Mouse (Mus musculus) spleen, adult 2 months (tissue): Measurements from ENCODE around the gene Ankrd23. TPM values are rescaled to one million over a fixed set of nuclear protein-coding genes. Genes with fewer than 3 reads are reported as not detected.

Experiments used
- DNase-seq, 2 experiments: peaks; one replicate each; pipeline versions ENCODE4 v3.0.0 to v3.0.0-alpha.2; 2012 to 2021; ENCODE audit warnings: low spot score in 2 of 2, low read depth in 1 of 2
- H3K27ac ChIP-seq: fragments of 200-500 bp; 2 replicates; pipeline ENCODE4 v1.5.1; 2012; ENCODE audit warnings: low read length, inconsistent platforms; ENCODE audit not compliant: insufficient read depth
- H3K27me3 ChIP-seq: fragments of 200-500 bp; 2 replicates; pipeline ENCODE4 v1.6.1; 2012; ENCODE audit warnings: mild to moderate bottlenecking, moderate library complexity, low read length, inconsistent platforms; ENCODE audit not compliant: control insufficient read depth, insufficient read depth
- H3K36me3 ChIP-seq: fragments of 200-500 bp; 2 replicates; pipeline ENCODE4 v1.6.1; 2012; ENCODE audit warnings: mild to moderate bottlenecking, low read length, inconsistent platforms; ENCODE audit not compliant: control insufficient read depth, insufficient read depth
- H3K4me1 ChIP-seq: fragments of 200-500 bp; 2 replicates; pipeline ENCODE4 v1.6.1; 2011; ENCODE audit warnings: inconsistent platforms; ENCODE audit not compliant: control insufficient read depth, insufficient read depth, insufficient read length
- H3K4me3 ChIP-seq: fragments of 200-500 bp; 2 replicates; pipeline ENCODE4 v1.5.1; 2011; ENCODE audit warnings: mild to moderate bottlenecking, inconsistent platforms; ENCODE audit not compliant: insufficient read depth, insufficient read length; ENCODE audit errors: extremely low read depth
- CTCF ChIP-seq: fragments of 200-500 bp; IDR thresholded peaks from 2 replicates; pipeline ENCODE4 v1.5.1; 2011; ENCODE audit warnings: mild to moderate bottlenecking, inconsistent platforms; ENCODE audit not compliant: insufficient read depth, insufficient read length, insufficient replicate concordance; ENCODE audit errors: extremely low read depth
- POLR2A ChIP-seq: fragments of 200-500 bp; IDR thresholded peaks from 2 replicates; pipeline ENCODE4 v1.6.1; 2011; ENCODE audit warnings: low read depth, low read length, inconsistent platforms
- WGBS: fragments of 180-500 bp; shearing (Covaris S2); methylation state at CpG from one replicate; pipeline ENCODE4 v1.1.7; 2018; 5-methylcytosine and 5-hydroxymethylcytosine counted together
- polyA plus RNA-seq: library from polyadenylated mRNA; depleted of rRNA; stranded (reverse); fragments of >200 nt; gene quantifications from 2 replicates; pipeline ENCODE4 v1.2.3, GENCODE M21; 2012

Gene Ankrd23
- polyA plus RNA-seq, 1 experiment: 16.6 TPM

DNA sequence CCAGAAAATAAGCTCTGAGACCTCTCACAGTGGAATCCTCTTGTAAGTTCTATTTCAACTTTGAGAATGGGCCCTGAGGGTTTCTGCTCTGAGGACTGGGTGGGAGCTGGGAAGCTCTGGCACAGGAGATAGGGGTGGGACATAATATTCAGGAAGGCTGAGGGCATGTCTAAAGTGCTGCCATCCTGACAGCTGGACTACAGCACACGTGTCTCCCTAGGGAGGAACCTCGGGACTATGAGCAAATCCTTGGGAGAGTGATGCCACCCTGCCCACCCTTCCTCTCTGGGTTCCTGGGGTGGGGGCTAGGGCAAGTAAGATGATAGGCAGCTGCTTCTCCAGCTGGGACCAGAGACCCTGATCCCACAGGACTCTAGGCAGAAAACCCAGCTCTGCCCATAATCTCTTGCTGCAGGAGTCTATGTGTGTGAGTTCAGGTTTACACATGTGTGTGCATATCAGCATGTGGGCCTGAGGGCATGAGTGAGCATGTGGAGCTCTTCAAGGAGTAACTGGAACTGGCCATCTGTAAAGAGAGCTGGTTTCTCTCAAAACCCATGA lies 35.5 kb upstream of the Ankrd23 start:
- no peaks in the 10 kb centered on the region for H3K27me3 ChIP-seq
- no peaks in the 10 kb centered on the region for H3K36me3 ChIP-seq
- no peak for DNase-seq
- 64% methylated on average over 2 of the region's 2 CpGs for WGBS
- no peaks in the 10 kb centered on the region; the same call in 1 of the 2 replicates for H3K4me1 ChIP-seq
- peak overlapping the region; percentile 22 for H3K27ac ChIP-seq
- no peak overlapping the region for H3K4me3 ChIP-seq
- no peak for TF ChIP-seq POLR2A
- no peak for TF ChIP-seq CTCF

DNA sequence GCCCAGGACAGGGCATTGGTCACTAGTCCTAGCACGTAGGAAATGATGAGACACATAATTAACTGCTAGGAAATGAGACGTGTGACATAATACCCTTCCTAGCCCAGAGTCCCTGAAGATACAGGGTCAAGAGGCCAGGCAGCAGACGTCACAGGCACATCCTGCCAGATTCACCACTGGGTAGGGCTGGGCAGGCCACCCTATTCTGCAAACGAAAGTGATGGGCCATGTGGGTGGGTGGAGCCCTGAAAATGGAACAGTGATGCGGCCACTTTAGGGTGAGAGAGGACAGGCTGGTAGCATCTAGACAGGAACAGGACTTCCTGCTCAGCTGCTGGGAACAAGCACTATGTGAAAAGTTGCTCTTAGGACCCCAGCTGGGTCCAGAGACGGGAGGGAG lies 34.9 kb upstream of the Ankrd23 start:
- no peaks in the 10 kb centered on the region for H3K27me3 ChIP-seq
- peak overlapping the region; percentile 22 for H3K27ac ChIP-seq
- H3K36me3 ChIP-seq: no peaks in the 10 kb centered on the region
- no peak for TF ChIP-seq POLR2A
- TF ChIP-seq CTCF: no peak
- no peak overlapping the region for H3K4me3 ChIP-seq
- WGBS: 31% methylated on average over 6 of the region's 6 CpGs
- DNase-seq: no peak
- H3K4me1 ChIP-seq: no peaks in the 10 kb centered on the region; the same call in 1 of the 2 replicates

DNA sequence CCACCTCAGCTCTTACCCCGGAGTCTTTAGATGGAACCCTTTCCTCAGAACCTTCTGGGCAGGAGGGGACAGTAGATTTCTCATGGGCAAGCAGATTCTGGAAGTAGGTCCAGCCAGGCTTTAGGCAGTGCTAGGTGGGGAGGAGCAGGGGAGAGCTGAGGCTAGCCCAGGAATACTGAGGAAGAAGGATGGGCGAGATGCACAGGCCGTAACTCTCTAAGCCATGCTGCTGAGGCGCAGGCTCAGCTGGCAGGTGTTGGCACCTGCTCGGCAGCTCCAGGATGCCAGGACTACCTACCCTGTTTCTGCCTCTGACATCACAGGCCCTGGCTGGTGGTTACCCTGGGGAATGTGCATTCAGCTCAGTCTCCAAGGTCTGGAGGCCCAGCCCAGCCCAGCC lies 33.6 kb upstream of the Ankrd23 start:
- Histone ChIP-seq H3K4me1 (no peaks in the 10 kb centered on the region; the same call in 1 of the 2 replicates), H3K4me3 (no peak overlapping the region), H3K27ac (peak overlapping the region; percentile 56), H3K27me3 (no peaks in the 10 kb centered on the region), H3K36me3 (no peaks in the 10 kb centered on the region)
- DNase-seq: no peak
- TF ChIP-seq CTCF (no peak), POLR2A (no peak)
- 93% methylated on average over 5 of the region's 5 CpGs for WGBS

DNA sequence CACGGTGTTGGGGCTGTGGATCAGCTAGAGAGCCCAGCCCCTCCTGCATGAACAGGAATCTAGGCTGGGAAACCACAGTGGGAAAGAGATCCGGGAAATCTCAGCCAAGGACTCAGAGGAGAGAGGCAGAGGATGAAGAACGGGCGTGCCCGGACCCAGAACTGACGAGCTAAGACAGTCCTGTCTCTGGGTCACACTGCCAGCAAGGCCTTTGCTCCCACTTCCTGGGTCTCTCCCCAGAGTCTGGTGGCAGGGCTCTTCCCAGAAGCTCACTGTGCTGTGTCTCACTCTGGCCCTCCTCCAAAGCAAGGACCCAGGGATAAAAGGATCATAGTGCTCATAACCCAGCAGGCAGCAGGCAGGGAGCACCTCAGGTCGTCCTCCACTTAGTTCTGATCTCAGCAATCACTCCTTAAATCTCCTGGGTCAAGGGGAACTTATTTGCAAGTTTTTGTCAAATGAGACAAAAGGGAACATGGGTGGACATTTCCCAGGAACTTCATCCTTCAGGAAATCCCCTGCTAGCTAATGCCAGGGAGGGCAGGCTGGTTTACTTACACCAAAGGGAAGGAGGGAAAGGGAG lies 33.1 kb upstream of the Ankrd23 start:
- Histone ChIP-seq H3K27ac (peak overlapping the region; percentile 56), H3K27me3 (no peaks in the 10 kb centered on the region), H3K4me1 (no peaks in the 10 kb centered on the region; the same call in 1 of the 2 replicates), H3K4me3 (no peak overlapping the region), H3K36me3 (no peaks in the 10 kb centered on the region)
- no peak for TF ChIP-seq POLR2A
- TF ChIP-seq CTCF: no peak
- no peak for DNase-seq
- WGBS: 66% methylated on average over 7 of the region's 7 CpGs

DNA sequence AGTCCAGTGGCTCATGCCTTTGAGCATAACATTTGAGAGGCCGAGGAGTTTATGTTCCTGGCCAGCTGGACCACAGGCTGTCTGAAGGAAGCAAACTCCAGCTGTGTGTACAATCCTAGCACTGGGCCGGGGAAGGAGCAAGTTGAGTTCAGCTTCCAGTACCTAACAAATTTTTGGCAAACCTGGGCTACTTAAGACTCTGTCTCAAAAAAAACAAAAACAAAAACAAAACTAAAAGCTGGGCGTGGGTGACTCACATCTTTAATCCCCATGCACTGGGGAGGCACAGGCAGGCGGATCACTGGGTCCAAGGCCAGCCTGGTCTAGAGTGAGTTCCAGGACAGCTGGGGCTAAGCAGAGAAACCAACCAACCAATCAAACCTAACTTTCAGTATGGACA lies 32.1 kb upstream of the Ankrd23 start:
- 81% methylated on average over 4 of the region's 4 CpGs for WGBS

DNA sequence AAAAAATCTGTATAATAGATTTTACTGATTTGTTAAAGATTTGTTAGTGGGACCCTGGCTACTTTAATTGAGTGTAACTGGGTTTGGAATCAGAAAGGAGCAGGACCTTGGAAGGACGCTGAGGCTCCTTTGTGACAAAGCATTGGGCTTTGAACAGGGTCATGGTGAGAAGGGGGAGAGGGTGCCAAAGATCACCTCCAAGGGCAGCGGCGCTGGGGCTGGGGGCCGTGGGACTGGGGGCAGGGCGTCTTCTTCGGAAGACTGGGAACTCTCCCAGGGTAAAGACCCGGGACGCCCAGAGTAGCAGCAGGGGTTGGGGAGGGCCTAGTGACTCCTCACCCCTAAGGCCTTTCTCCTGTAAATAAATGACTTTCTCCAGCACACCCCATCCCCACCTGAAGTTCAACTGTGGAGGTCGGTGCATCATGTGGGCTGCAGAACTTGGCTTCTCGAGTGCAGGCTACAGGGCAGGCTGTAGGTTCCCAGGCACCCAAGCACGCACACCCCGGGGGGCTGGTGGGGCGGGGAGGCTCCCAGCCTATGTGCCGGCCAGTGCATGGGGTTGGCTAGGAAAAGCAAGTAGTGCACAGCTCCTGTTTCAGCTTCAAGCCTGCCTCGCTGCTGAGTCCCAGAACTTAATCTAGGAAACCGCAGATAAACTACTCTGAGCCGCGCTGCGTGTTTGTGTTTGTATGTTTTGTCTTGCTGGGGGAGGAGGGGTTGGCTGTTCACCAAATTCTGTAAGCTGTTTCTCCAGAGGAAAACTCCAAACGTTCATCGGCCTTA lies 31.3 kb upstream of the Ankrd23 start:
- no peak for DNase-seq
- TF ChIP-seq CTCF (no peak), POLR2A (no peak)
- no peak overlapping the region for H3K27ac ChIP-seq
- H3K36me3 ChIP-seq: no peaks in the 10 kb centered on the region
- no peaks in the 10 kb centered on the region for H3K27me3 ChIP-seq
- WGBS: 88% methylated on average over 21 of the region's 21 CpGs
- no peak overlapping the region for H3K4me3 ChIP-seq
- no peaks in the 10 kb centered on the region; the same call in 1 of the 2 replicates for H3K4me1 ChIP-seq

More for the DNA sequence above, 32.1 kb upstream of the Ankrd23 start:
- Histone ChIP-seq H3K27me3 (no peaks in the 10 kb centered on the region), H3K4me3 (no peak overlapping the region), H3K36me3 (no peaks in the 10 kb centered on the region), H3K27ac (peak overlapping the region; percentile 56; the same call in 1 of the 2 replicates), H3K4me1 (no peaks in the 10 kb centered on the region; the same call in 1 of the 2 replicates)
- TF ChIP-seq POLR2A (no peak), CTCF (no peak)
- no peak for DNase-seq

DNA sequence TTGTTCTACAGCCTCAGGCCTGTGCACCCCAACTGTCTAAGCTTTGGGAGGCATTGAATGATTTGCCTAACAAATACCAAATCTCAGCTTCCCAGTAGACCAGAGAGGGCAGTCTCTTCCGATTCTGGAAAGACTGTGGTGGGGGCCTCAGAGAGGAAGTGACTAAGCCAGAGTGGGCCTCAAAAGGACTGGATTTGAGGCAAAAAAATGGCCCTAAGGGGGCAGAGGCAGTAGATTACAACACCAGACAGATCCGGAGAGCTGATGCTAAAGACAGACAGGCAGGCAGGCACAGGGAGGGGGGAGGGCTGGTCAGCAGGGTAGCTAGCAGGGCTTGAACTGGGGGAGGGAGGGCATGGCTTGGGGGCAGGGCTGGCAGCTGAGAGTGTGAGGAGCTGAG lies 29.7 kb upstream of the Ankrd23 start:
- TF ChIP-seq CTCF: no peak
- TF ChIP-seq POLR2A: no peak
- DNase-seq: no peak
- Histone ChIP-seq H3K4me3 (no peak overlapping the region), H3K27me3 (no peaks in the 10 kb centered on the region), H3K36me3 (no peaks in the 10 kb centered on the region), H3K4me1 (no peaks in the 10 kb centered on the region), H3K27ac (no peak overlapping the region)
- WGBS: 51% methylated on average over 2 of the region's 2 CpGs
